Mouse (Mus musculus): ENCODE measurements around the gene Gm3045.

DNA sequence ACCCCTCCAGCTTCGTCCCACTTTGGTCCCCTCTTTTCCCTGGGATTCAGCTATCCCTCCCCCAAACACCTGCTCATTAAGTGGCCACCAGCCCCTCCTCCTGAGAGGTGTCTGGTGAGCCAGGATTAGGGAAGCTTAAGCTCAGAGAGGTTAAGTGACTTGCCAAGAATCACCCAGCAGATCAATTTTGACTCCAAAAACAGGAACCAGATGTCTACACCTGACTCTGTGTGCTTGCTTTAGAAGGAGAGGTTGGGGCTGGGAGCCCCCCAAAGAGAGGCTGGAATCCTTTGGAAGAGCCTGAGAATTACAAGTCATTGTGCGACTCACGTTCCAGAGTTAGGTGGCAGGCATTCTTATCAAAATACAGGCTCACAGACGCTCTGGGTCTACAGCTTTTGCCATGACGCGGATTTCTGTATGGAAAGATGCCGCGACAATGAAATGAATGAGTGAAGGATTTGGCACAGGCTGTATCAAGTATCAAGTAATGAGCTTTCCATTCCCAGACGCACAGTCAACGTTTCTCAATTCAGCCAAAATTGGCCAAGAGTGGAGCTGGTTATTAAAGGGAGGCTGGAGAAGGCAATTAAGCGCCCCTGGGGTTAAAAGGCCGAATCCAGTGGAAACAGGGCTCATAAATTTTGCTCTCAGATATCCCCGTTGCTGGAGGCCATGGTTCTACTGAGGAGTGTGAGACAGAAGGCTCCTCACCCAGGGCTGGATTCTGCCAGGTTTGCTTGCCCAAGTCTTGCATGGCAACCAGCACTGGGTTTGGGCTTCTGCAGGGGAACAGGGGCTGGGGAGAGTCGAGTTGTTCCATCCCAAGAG is 45.3 kb upstream of the Gm3045 start:
- TF ChIP-seq CTCF (IDR thresholded peaks at IDR 0.05; ENCODE audit: low read depth) (no peak), EP300 (IDR thresholded peaks at IDR 0.05; ENCODE audit: low read depth) (no peak)

All from liver, embryonic 14.5 days (tissue).